In genomic region chr2:34630445-34630844, GRCm38 (mm10) we compare ENCODE assay signal across 21 mouse cellular contexts.
DNase-seq lines count a peak whose midpoint lies in the region; ATAC-seq and TF ChIP-seq lines count a peak whose summit lies in the region.
"Had no signal": no experiment of that assay in that cellular context is flagged by ENCODE, and none has a peak within 500 bp of the region (broad histone marks: within the 10 kb centered on the region; RNA-seq: fewer than 3 reads in every experiment).

No protein-coding gene starts in this region.

- WGBS in forebrain, embryonic 11.5 days: 83% methylated on average over 6 of the region's 6 CpGs
- 89% methylated on average over 6 of the region's 6 CpGs for WGBS in forebrain, postnatal 0 days
- WGBS in hindbrain, postnatal 0 days: 69% methylated on average over 6 of the region's 6 CpGs
- 74% methylated on average over 6 of the region's 6 CpGs for WGBS in hindbrain, embryonic 10.5 days

- no peak overlapping the region for H3K9ac ChIP-seq in forebrain, embryonic 11.5 days (ENCODE audit: low read length)
- H3K9ac ChIP-seq in forebrain, postnatal 0 days: no peak overlapping the region
- H3K9ac ChIP-seq in hindbrain, postnatal 0 days (replicated peaks; ENCODE audit: low read length): no peak overlapping the region
- H3K9ac ChIP-seq: heart, embryonic 13.5 days; hindbrain, embryonic 12.5 days; hindbrain, embryonic 15.5 days had no signal

- H3K9me3 ChIP-seq in forebrain, embryonic 11.5 days (ENCODE audit: control insufficient read depth, low read length): no peaks in the 10 kb centered on the region
- no peaks in the 10 kb centered on the region for H3K9me3 ChIP-seq in forebrain, postnatal 0 days (ENCODE audit: low read length)
- no peaks in the 10 kb centered on the region for H3K9me3 ChIP-seq in hindbrain, postnatal 0 days (ENCODE audit: low read length)
- no peaks in the 10 kb centered on the region for H3K9me3 ChIP-seq in hindbrain, embryonic 10.5 days
- H3K9me3 ChIP-seq: forebrain, embryonic 10.5 days; heart, embryonic 10.5 days; heart, embryonic 13.5 days; hindbrain, embryonic 12.5 days; hindbrain, embryonic 15.5 days had no signal

- H3K4me2 ChIP-seq in forebrain, embryonic 11.5 days (ENCODE audit: low read depth, low read length, severe bottlenecking): no peak overlapping the region
- H3K4me2 ChIP-seq in forebrain, postnatal 0 days (ENCODE audit: low read depth): no peak overlapping the region
- H3K4me2 ChIP-seq in hindbrain, postnatal 0 days (ENCODE audit: low read depth, low read length): no peak overlapping the region
- H3K4me2 ChIP-seq: heart, embryonic 13.5 days; hindbrain, embryonic 12.5 days; hindbrain, embryonic 15.5 days had no signal

- no peaks in the 10 kb centered on the region for H3K27me3 ChIP-seq in forebrain, embryonic 11.5 days (ENCODE audit: control insufficient read depth, insufficient read depth, low read length)
- no peaks in the 10 kb centered on the region for H3K27me3 ChIP-seq in forebrain, postnatal 0 days (ENCODE audit: insufficient read depth, low read length)
- H3K27me3 ChIP-seq in hindbrain, postnatal 0 days (ENCODE audit: insufficient read depth, low read length): no peaks in the 10 kb centered on the region
- no peaks in the 10 kb centered on the region for H3K27me3 ChIP-seq in hindbrain, embryonic 10.5 days (ENCODE audit: insufficient read depth, poor library complexity, severe bottlenecking)
- H3K27me3 ChIP-seq: heart, embryonic 13.5 days; hindbrain, embryonic 12.5 days; hindbrain, embryonic 15.5 days had no signal

- DNase-seq in forebrain, embryonic 11.5 days (ENCODE audit: low spot score): peak; percentile 39
- no peak for DNase-seq in forebrain, postnatal 0 days
- no peak for DNase-seq in hindbrain, postnatal 0 days (ENCODE audit: low spot score)
- no peak for DNase-seq in hindbrain, embryonic 10.5 days (ENCODE audit: low spot score)
- DNase-seq in retina, embryonic 14.5 days (ENCODE audit: low spot score): peak; percentile 39
- peak; percentile 43 for DNase-seq in retina, postnatal 1 day
- DNase-seq: cerebellum, adult 11 months; cerebellum, adult 8-10 months; gastrocnemius, postnatal 10 days; heart, adult 2 months; heart, postnatal 14 days; heart, postnatal 4 days; kidney, adult 18-20 months had no signal

- H3K36me3 ChIP-seq in forebrain, embryonic 11.5 days (ENCODE audit: control insufficient read depth, insufficient read depth, low read length): no peaks in the 10 kb centered on the region
- no peaks in the 10 kb centered on the region for H3K36me3 ChIP-seq in forebrain, postnatal 0 days (ENCODE audit: insufficient read depth)
- H3K36me3 ChIP-seq in hindbrain, postnatal 0 days (ENCODE audit: insufficient read depth, low read length): no peaks in the 10 kb centered on the region
- peaks cover 5% of the 10 kb centered on the region for H3K36me3 ChIP-seq in hindbrain, embryonic 10.5 days
- H3K36me3 ChIP-seq: hindbrain, embryonic 15.5 days had no signal

- ATAC-seq in forebrain, embryonic 11.5 days (replicated peaks; ENCODE audit: low FRiP score): no peak
- ATAC-seq in forebrain, postnatal 0 days: no peak
- peak; percentile 19; the same call in 1 of the 2 replicates for ATAC-seq in hindbrain, postnatal 0 days
- ATAC-seq: activated CD4-positive, CD25-positive, alpha-beta regulatory T cell, adult 4 months; forebrain, embryonic 14.5 days; intestine, embryonic 16.5 days had no signal

- no peak overlapping the region for H3K27ac ChIP-seq in forebrain, embryonic 11.5 days (ENCODE audit: low read depth, low read length)
- H3K27ac ChIP-seq in forebrain, postnatal 0 days (ENCODE audit: low read depth, low read length): no peak overlapping the region
- no peak overlapping the region for H3K27ac ChIP-seq in hindbrain, postnatal 0 days
- no peak overlapping the region for H3K27ac ChIP-seq in hindbrain, embryonic 10.5 days
- H3K27ac ChIP-seq: forebrain, embryonic 10.5 days; heart, adult 2 months; heart, embryonic 13.5 days; hindbrain, embryonic 12.5 days; hindbrain, embryonic 15.5 days had no signal

- no peaks in the 10 kb centered on the region for H3K4me1 ChIP-seq in forebrain, embryonic 11.5 days (replicated peaks; ENCODE audit: control insufficient read depth, insufficient read depth, low read length)
- no peaks in the 10 kb centered on the region for H3K4me1 ChIP-seq in forebrain, postnatal 0 days (ENCODE audit: insufficient read depth)
- H3K4me1 ChIP-seq in hindbrain, postnatal 0 days (ENCODE audit: insufficient read depth, low read length): peaks cover 4% of the 10 kb centered on the region; the same call in 1 of the 2 replicates
- H3K4me1 ChIP-seq in hindbrain, embryonic 10.5 days (replicated peaks): peaks cover 35% of the 10 kb centered on the region

- no peak for TF ChIP-seq CTCF in forebrain, postnatal 0 days (IDR thresholded peaks at IDR 0.05; ENCODE audit: low read depth)
- no peak for TF ChIP-seq CTCF in hindbrain, postnatal 0 days (IDR thresholded peaks at IDR 0.05; ENCODE audit: low read depth)

- H3K4me3 ChIP-seq in forebrain, embryonic 11.5 days (ENCODE audit: low read depth, low read length): no peak overlapping the region
- H3K4me3 ChIP-seq in forebrain, postnatal 0 days (ENCODE audit: low read depth, low read length): no peak overlapping the region
- H3K4me3 ChIP-seq in hindbrain, postnatal 0 days (ENCODE audit: low read length): no peak overlapping the region
- no peak overlapping the region for H3K4me3 ChIP-seq in hindbrain, embryonic 10.5 days
- H3K4me3 ChIP-seq: forebrain, embryonic 10.5 days; heart, adult 2 months; heart, embryonic 10.5 days; heart, embryonic 13.5 days; hindbrain, embryonic 12.5 days; hindbrain, embryonic 15.5 days had no signal

Comparison
In these comparisons a context has a peak if more than half of its experiments do, and no peak if none do; other contexts are left out.
1. DNase-seq: peak in forebrain, embryonic 11.5 days (single experiment), retina, embryonic 14.5 days (single experiment) and retina, postnatal 1 day (single experiment); none in forebrain, postnatal 0 days (single experiment), hindbrain, postnatal 0 days (single experiment) and hindbrain, embryonic 10.5 days (single experiment).